Mouse (Mus musculus) hindbrain, embryonic 16.5 days (tissue): ENCODE measurements around the gene Ebi3. TPM values are rescaled to one million over a fixed set of nuclear protein-coding genes. Genes with fewer than 3 reads are reported as not detected.
A peak's percentile ranks its signal among the peaks of the same experiment; 100 is the strongest.
"Not testable (repeated sequence)": the region's sequence is repeated elsewhere in the genome, so short reads cannot be mapped to it uniquely, and the experiment has no call there.

ENCODE experiments used
- ATAC-seq: fragments of 200-750 bp; cut with Nextera tagmentation; 2 replicates; pipeline ENCODE4 v1.8.0; 2017; ENCODE audit warnings: moderate TSS enrichment, moderate library complexity
- H3K27ac ChIP-seq: fragments of 300-500 bp; sonication (generic); 2 replicates; pipeline ENCODE4 v1.5.1; 2014; ENCODE audit warnings: low read depth, mild to moderate bottlenecking, control low read depth, low read length, moderate library complexity
- H3K27me3 ChIP-seq: fragments of 300-500 bp; sonication (generic); replicated peaks from 2 replicates; pipeline ENCODE4 v1.6.1; 2014; ENCODE audit warnings: low read length; ENCODE audit not compliant: control insufficient read depth, insufficient read depth
- H3K36me3 ChIP-seq: fragments of 300-500 bp; sonication (generic); 2 replicates; pipeline ENCODE4 v1.6.1; 2014; ENCODE audit warnings: mild to moderate bottlenecking, low read length, moderate library complexity, mixed read lengths; ENCODE audit not compliant: control insufficient read depth, insufficient read depth
- H3K4me1 ChIP-seq: fragments of 300-500 bp; sonication (generic); 2 replicates; pipeline ENCODE4 v1.6.1; 2014; ENCODE audit warnings: low read depth, low read length; ENCODE audit not compliant: control insufficient read depth, insufficient read depth
- H3K4me2 ChIP-seq: fragments of 300-500 bp; sonication (generic); 2 replicates; pipeline ENCODE4 v1.6.1; 2014; ENCODE audit warnings: mild to moderate bottlenecking, low read length, control low read depth, moderate library complexity
- H3K4me3 ChIP-seq: fragments of 300-500 bp; sonication (generic); 2 replicates; pipeline ENCODE4 v1.5.1; 2014; ENCODE audit warnings: mild to moderate bottlenecking, low read length, control low read depth, moderate library complexity
- H3K9ac ChIP-seq: fragments of 300-500 bp; sonication (generic); 2 replicates; pipeline ENCODE4 v1.6.1; 2014; ENCODE audit warnings: low read depth, mild to moderate bottlenecking, control low read depth, low read length, moderate library complexity
- H3K9me3 ChIP-seq: fragments of 300-500 bp; sonication (generic); 2 replicates; pipeline ENCODE4 v1.6.1; 2014; ENCODE audit warnings: mild to moderate bottlenecking, low read length, moderate library complexity; ENCODE audit not compliant: control insufficient read depth
- WGBS: fragments of 180-500 bp; shearing (Covaris S2); extraction: QIAGEN DNeasy Blood & Tissue Kit; methylation state at CpG from one replicate; pipeline ENCODE4 v1.1.7; 2014; 5-methylcytosine and 5-hydroxymethylcytosine counted together
- polyA plus RNA-seq: library from polyadenylated mRNA; unstranded; fragments of >200 nt; fragmentation: Nextera tagmentation; extraction: Ambion mirVana; gene quantifications from 2 replicates; pipeline ENCODE4 v1.2.1, GENCODE M21; 2015

The Ebi3 gene
- polyA plus RNA-seq, 1 experiment from 2014 or later: 6.3 TPM

- H3K27me3 ChIP-seq, H3K36me3 ChIP-seq, H3K4me1 ChIP-seq, H3K9me3 ChIP-seq: not testable (repeated sequence)
- H3K4me3 ChIP-seq: peak overlapping the region; percentile 54
- WGBS: under 1% methylated on average over 54 of the region's 56 CpGs
- H3K9ac ChIP-seq: peak overlapping the region; percentile 76
- H3K4me2 ChIP-seq: peak overlapping the region; percentile 84
- H3K27ac ChIP-seq: peak overlapping the region; percentile 86
- peak; percentile 99 for ATAC-seq
Observed at GRCm38 (mm10) chr17:55944866-55945682, 7.4 kb upstream of the Ebi3 start.

DNA sequence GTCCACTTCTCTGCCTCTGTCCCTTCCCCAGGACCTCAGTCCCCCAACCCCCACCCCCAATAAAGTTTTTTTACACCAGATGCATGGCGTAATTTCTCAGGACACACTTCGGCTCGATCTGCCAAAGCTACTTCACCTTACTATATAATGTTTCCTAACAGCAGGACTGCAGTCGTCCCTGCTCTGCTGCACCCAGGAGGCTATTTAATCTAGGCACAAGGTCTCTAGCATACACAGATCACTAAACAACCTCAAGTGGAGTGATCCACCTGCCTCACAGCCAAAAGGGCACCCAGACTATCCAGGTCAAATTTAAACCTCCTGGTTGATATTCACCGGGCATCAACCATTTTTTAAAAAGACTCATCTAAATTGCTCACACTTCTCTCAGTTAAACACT is 6.7 kb upstream of the Ebi3 start:
- ATAC-seq: 0 out of 2 replicates have a peak, but pooled peaks have one; percentile 1
- H3K4me3 ChIP-seq: peak overlapping the region; percentile 54

GRCm38 (mm10) chr17:55948647-55949046 is 3.8 kb upstream of the Ebi3 start:
- H3K9ac ChIP-seq: no peak overlapping the region
- WGBS: 92% methylated on average over 4 of the region's 4 CpGs
- ATAC-seq: no peak
- H3K27ac ChIP-seq: no peak overlapping the region
- H3K4me2 ChIP-seq: no peak overlapping the region
- no peaks in the 10 kb centered on the region for H3K36me3 ChIP-seq
- H3K4me1 ChIP-seq: peaks cover 4% of the 10 kb centered on the region
- no peaks in the 10 kb centered on the region for H3K27me3 ChIP-seq
- no peaks in the 10 kb centered on the region for H3K9me3 ChIP-seq
- no peak overlapping the region for H3K4me3 ChIP-seq

More for the DNA sequence above, 6.7 kb upstream of the Ebi3 start:
- Histone ChIP-seq H3K27ac (peak overlapping the region; percentile 86), H3K27me3 (no peaks in the 10 kb centered on the region), H3K36me3 (no peaks in the 10 kb centered on the region), H3K9ac (peak overlapping the region; percentile 76), H3K4me2 (peak overlapping the region; percentile 84), H3K9me3 (peaks cover 2% of the 10 kb centered on the region; the same call in 1 of the 2 replicates), H3K4me1 (peaks cover 4% of the 10 kb centered on the region)
- WGBS: 27% methylated on average over 5 of the region's 5 CpGs

DNA sequence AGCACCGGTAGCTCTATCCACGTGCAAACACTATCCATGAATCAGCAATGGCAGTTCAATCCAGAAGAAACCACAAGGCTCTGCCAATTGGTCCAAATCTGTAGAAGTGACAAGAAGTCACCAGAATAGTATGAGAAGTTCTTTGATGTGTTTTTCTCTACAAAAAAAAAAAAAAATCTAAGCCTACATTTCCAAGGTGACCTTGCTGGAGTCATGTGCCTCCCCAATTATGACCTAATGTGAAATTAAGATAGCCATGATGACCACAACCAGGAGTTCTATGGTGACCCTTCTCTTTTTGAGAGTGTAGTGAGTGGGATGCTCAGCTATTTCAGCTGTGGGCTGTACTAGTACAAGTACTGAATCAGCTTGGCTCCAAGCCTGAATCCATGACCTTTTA is 3.0 kb upstream of the Ebi3 start, which contains the start of gene Zfp119b:
TSS of gene Zfp119b (minus strand) at position 101 of the 400 bp plus-strand sequence.
- no peaks in the 10 kb centered on the region for H3K9me3 ChIP-seq
- no peak within 1 kb of the TSS for H3K27ac ChIP-seq
- H3K36me3 ChIP-seq: no peaks in the 10 kb centered on the region
- no peak within 1 kb of the TSS for H3K9ac ChIP-seq
- no peak within 1 kb of the TSS for H3K4me3 ChIP-seq
- peaks cover 4% of the 10 kb centered on the region for H3K4me1 ChIP-seq
- WGBS: 93% methylated on average over 2 of the region's 2 CpGs
- no peak for ATAC-seq
- H3K27me3 ChIP-seq: no peaks in the 10 kb centered on the region; the same call in 1 of the 2 replicates
- no peak within 1 kb of the TSS for H3K4me2 ChIP-seq

DNA sequence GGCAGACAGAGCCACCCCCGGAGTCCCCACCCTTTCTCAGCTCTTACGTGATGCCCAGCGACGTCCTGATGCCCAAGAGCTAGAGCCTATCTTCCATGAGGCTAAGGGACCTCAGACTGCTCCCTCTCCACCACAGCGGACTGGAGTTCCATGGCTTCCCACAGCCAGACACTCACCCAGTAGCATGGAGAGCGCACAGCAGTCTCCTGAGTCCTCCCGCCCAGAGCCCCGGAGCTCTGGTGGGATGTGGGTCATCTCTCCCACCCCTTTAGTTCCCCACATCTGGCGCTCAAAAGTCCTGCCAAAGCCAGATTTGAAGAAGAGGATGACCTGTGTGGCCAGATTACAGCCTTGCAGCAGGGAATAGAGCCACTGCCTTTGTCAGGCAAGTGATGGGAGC is 1.8 kb upstream of the Ebi3 start:
- Histone ChIP-seq H3K4me2 (no peak overlapping the region), H3K4me1 (peaks cover 3% of the 10 kb centered on the region), H3K9ac (no peak overlapping the region), H3K9me3 (no peaks in the 10 kb centered on the region), H3K27me3 (no peaks in the 10 kb centered on the region; the same call in 1 of the 2 replicates), H3K27ac (no peak overlapping the region), H3K4me3 (no peak overlapping the region), H3K36me3 (no peaks in the 10 kb centered on the region)
- no peak for ATAC-seq
- WGBS: 75% methylated on average over 9 of the region's 9 CpGs

GRCm38 (mm10) chr17:55952041-55952440 is 399 bp upstream of the Ebi3 start:
- no peak overlapping the region for H3K27ac ChIP-seq
- H3K4me1 ChIP-seq: peaks cover 7% of the 10 kb centered on the region
- no peaks in the 10 kb centered on the region for H3K36me3 ChIP-seq
- no peaks in the 10 kb centered on the region; the same call in 1 of the 2 replicates for H3K27me3 ChIP-seq
- H3K9ac ChIP-seq: no peak overlapping the region
- no peaks in the 10 kb centered on the region for H3K9me3 ChIP-seq
- no peak overlapping the region for H3K4me2 ChIP-seq
- no peak for ATAC-seq
- no peak overlapping the region for H3K4me3 ChIP-seq

GRCm38 (mm10) chr17:55953751-55954150 is 1.3 kb downstream of the Ebi3 start:
- H3K4me3 ChIP-seq: no peak overlapping the region
- H3K36me3 ChIP-seq: no peaks in the 10 kb centered on the region
- no peak overlapping the region for H3K4me2 ChIP-seq
- H3K4me1 ChIP-seq: peaks cover 17% of the 10 kb centered on the region
- H3K27ac ChIP-seq: no peak overlapping the region
- no peak overlapping the region for H3K9ac ChIP-seq
- no peaks in the 10 kb centered on the region; the same call in 1 of the 2 replicates for H3K27me3 ChIP-seq
- WGBS: 78% methylated on average over 6 of the region's 6 CpGs
- no peaks in the 10 kb centered on the region for H3K9me3 ChIP-seq
- no peak for ATAC-seq

- H3K4me3 ChIP-seq: no peak overlapping the region
- H3K4me2 ChIP-seq: no peak overlapping the region
- H3K4me1 ChIP-seq: peaks cover 17% of the 10 kb centered on the region
- 35% methylated on average over 16 of the region's 16 CpGs for whole genome bisulfite sequencing
- no peaks in the 10 kb centered on the region for H3K9me3 ChIP-seq
- ATAC-seq: no peak
- no peak overlapping the region for H3K27ac ChIP-seq
- no peaks in the 10 kb centered on the region for H3K36me3 ChIP-seq
- H3K27me3 ChIP-seq: no peaks in the 10 kb centered on the region; the same call in 1 of the 2 replicates
- no peak overlapping the region for H3K9ac ChIP-seq
Observed at GRCm38 (mm10) chr17:55954229-55954628, 1.8 kb downstream of the Ebi3 start.

DNA sequence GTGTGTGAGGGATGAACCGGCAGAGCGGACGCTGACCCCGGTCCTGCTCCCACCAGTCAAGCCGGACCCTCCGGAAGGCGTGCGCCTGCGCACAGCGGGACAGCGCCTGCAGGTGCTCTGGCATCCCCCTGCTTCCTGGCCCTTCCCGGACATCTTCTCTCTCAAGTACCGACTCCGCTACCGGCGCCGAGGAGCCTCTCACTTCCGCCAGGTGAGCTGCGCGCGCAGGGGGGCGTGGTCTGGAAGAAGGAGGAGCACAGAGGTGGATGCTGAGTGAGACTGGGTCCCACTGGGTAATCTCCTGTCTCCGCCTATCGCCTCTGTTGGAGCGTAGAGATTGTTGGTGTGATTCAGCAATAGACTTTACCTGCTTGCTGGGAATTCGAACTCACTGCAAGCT is 3.7 kb downstream of the Ebi3 start:
- 1% methylated on average over 26 of the region's 26 CpGs for WGBS
- H3K4me2 ChIP-seq: peak overlapping the region; percentile 81
- no peaks in the 10 kb centered on the region for H3K9me3 ChIP-seq
- H3K4me3 ChIP-seq: peak overlapping the region; percentile 60
- peak overlapping the region; percentile 70 for H3K9ac ChIP-seq
- no peaks in the 10 kb centered on the region; the same call in 1 of the 2 replicates for H3K27me3 ChIP-seq
- ATAC-seq: peak; percentile 55
- H3K4me1 ChIP-seq: peaks cover 25% of the 10 kb centered on the region
- peak overlapping the region; percentile 69 for H3K27ac ChIP-seq
- H3K36me3 ChIP-seq: no peaks in the 10 kb centered on the region
